10 mouse cellular contexts compared by ENCODE assay signal in genomic region chr8:127107928-127108327, GRCm38 (mm10). TPM values are rescaled to one million over a fixed set of nuclear protein-coding genes. Genes with fewer than 3 reads are reported as not detected.
A peak's percentile ranks its signal among the peaks of the same experiment; 100 is the strongest.
DNase-seq lines count a peak whose midpoint lies in the region; ATAC-seq lines count a peak whose summit lies in the region.
"Had no signal": no experiment of that assay in that cellular context is flagged by ENCODE, and none has a peak within 500 bp of the region (broad histone marks: within the 10 kb centered on the region; RNA-seq: fewer than 3 reads in every experiment).

No protein-coding gene starts in this region.

- H3K4me2 ChIP-seq in heart, embryonic 11.5 days: no peak overlapping the region
- H3K4me2 ChIP-seq in heart, embryonic 16.5 days (ENCODE audit: low read depth, low read length): no peak overlapping the region

- 15% methylated on average over 3 of the region's 3 CpGs for WGBS in heart, embryonic 11.5 days (ENCODE audit: insufficient replicate concordance)
- WGBS in heart, embryonic 16.5 days: 21% methylated on average over 3 of the region's 3 CpGs

- no peaks in the 10 kb centered on the region for H3K36me3 ChIP-seq in heart, embryonic 11.5 days (ENCODE audit: control insufficient read depth, insufficient read depth, low read length)
- H3K36me3 ChIP-seq in heart, embryonic 16.5 days (ENCODE audit: control insufficient read depth, insufficient read depth): no peaks in the 10 kb centered on the region

- H3K9me3 ChIP-seq in heart, embryonic 11.5 days (replicated peaks; ENCODE audit: control insufficient read depth, low read length): no peaks in the 10 kb centered on the region
- H3K9me3 ChIP-seq in heart, embryonic 16.5 days (replicated peaks; ENCODE audit: control insufficient read depth, low read length): no peaks in the 10 kb centered on the region

- no peak overlapping the region for H3K4me3 ChIP-seq in heart, embryonic 11.5 days (ENCODE audit: low read depth, low read length)
- no peak overlapping the region for H3K4me3 ChIP-seq in heart, embryonic 16.5 days (ENCODE audit: low read length)

- peaks cover 44% of the 10 kb centered on the region for H3K4me1 ChIP-seq in heart, embryonic 11.5 days (ENCODE audit: control insufficient read depth, insufficient read depth, low read length)
- H3K4me1 ChIP-seq in heart, embryonic 16.5 days (ENCODE audit: control insufficient read depth, insufficient read depth, low read length): peaks cover 36% of the 10 kb centered on the region

- no peaks in the 10 kb centered on the region for H3K27me3 ChIP-seq in heart, embryonic 11.5 days (ENCODE audit: control insufficient read depth, insufficient read depth, low read length)
- H3K27me3 ChIP-seq in heart, embryonic 16.5 days (ENCODE audit: control insufficient read depth, insufficient read depth, low read length): no peaks in the 10 kb centered on the region
- H3K27me3 ChIP-seq: CH12.LX had no signal

- no peak overlapping the region for H3K27ac ChIP-seq in heart, embryonic 11.5 days (ENCODE audit: low read depth, low read length)
- H3K27ac ChIP-seq in heart, embryonic 16.5 days (ENCODE audit: low read length): no peak overlapping the region

- DNase-seq in heart, adult 18-20 months: peak; percentile 62 to 66
- DNase-seq in cerebellum, adult 9-11 months: peak; percentile 93
- peak; percentile 50 for DNase-seq in retina, embryonic 14.5 days (ENCODE audit: low spot score)
- DNase-seq in adrenal gland, postnatal 14 days: no peak
- no peak for DNase-seq in adrenal gland, postnatal 25 days
- DNase-seq in kidney, postnatal 10 days: no peak

- H3K9ac ChIP-seq in heart, embryonic 11.5 days (ENCODE audit: low read depth, low read length): no peak overlapping the region
- no peak overlapping the region for H3K9ac ChIP-seq in heart, embryonic 16.5 days (ENCODE audit: low read length)

- no peak for ATAC-seq in heart, embryonic 11.5 days (replicated peaks; ENCODE audit: insufficient number of reproducible peaks, low FRiP score, low TSS enrichment)
- peak; percentile 52 for ATAC-seq in heart, embryonic 16.5 days (replicated peaks; ENCODE audit: extremely low read depth, insufficient read depth, low FRiP score)

RNA-seq across cellular contexts. Expression of gene Pard3, which starts 44.2 kb away (rescaled TPM):
- 10 to 100 TPM; 29.3 to 31.8 TPM for total RNA-seq in heart, adult 18-20 months (2021)
- 23.3 and 24.0 TPM in 2 replicates for polyA plus RNA-seq in heart, embryonic 11.5 days (2014; fragmentation: Nextera tagmentation; extraction: Ambion mirVana)
- polyA plus RNA-seq in heart, embryonic 16.5 days (2015; fragmentation: Nextera tagmentation; extraction: Ambion mirVana): 12.7 and 16.1 TPM in 2 replicates
- total RNA-seq in adrenal gland, postnatal 14 days (2021): 37.8 and 40.2 TPM in 2 replicates
- total RNA-seq in adrenal gland, postnatal 25 days (2021): 48.5 and 66.0 TPM in 2 replicates
- total RNA-seq: common myeloid progenitor, adult 5-6 weeks had no signal

Comparison
In these comparisons a context has a peak if more than half of its experiments do, and no peak if none do; other contexts are left out.
1. DNase-seq: peak in heart, adult 18-20 months (2 of 2), cerebellum, adult 9-11 months (single experiment) and retina, embryonic 14.5 days (single experiment); none in adrenal gland, postnatal 14 days (single experiment), adrenal gland, postnatal 25 days (single experiment) and kidney, postnatal 10 days (single experiment).